Mouse (Mus musculus) cerebellum, adult 2 months (tissue): ENCODE results near the gene Stxbp6. TPM values are rescaled to one million over a fixed set of nuclear protein-coding genes. Genes with fewer than 3 reads are reported as not detected.
A peak's percentile ranks its signal among the peaks of the same experiment; 100 is the strongest.

Experiments used
- DNase-seq, 2 experiments: peaks; one replicate each; pipeline ENCODE4 v3.0.0; 2021
- H3K27ac ChIP-seq: fragments of 200-500 bp; 2 replicates; pipeline ENCODE4 v1.5.1; 2012; ENCODE audit warnings: low read length, control low read depth, inconsistent platforms; ENCODE audit not compliant: insufficient read depth
- H3K27me3 ChIP-seq: fragments of 200-500 bp; 2 replicates; pipeline ENCODE4 v1.6.1; 2012; ENCODE audit warnings: inconsistent platforms, mild to moderate bottlenecking, low read length, moderate library complexity; ENCODE audit not compliant: control insufficient read depth, insufficient read depth
- H3K4me1 ChIP-seq: fragments of 200-500 bp; 2 replicates; pipeline ENCODE4 v1.6.1; 2011; ENCODE audit warnings: low read length; ENCODE audit not compliant: control insufficient read depth, insufficient read depth
- H3K4me3 ChIP-seq: fragments of 200-500 bp; replicated peaks from 2 replicates; pipeline ENCODE3; 2011; ENCODE audit warnings: mild to moderate bottlenecking, low read depth, low read length, control low read depth; ENCODE audit not compliant: insufficient read depth
- CTCF ChIP-seq: fragments of 200-500 bp; IDR thresholded peaks from 2 replicates; pipeline ENCODE4 v1.5.1; 2011; ENCODE audit warnings: low read depth, mild to moderate bottlenecking, control low read depth, low read length, moderate library complexity, borderline replicate concordance; ENCODE audit not compliant: insufficient read depth
- POLR2A ChIP-seq: fragments of 200-500 bp; IDR thresholded peaks from 2 replicates; pipeline ENCODE4 v1.6.1; 2011; ENCODE audit warnings: low read length, control low read depth, borderline replicate concordance; ENCODE audit not compliant: insufficient read depth
- WGBS: fragments of 180-500 bp; shearing (Covaris S2); methylation state at CpG from one replicate; pipeline ENCODE4 v1.1.7; 2018; 5-methylcytosine and 5-hydroxymethylcytosine counted together
- polyA plus RNA-seq: library from polyadenylated mRNA; depleted of rRNA; stranded (reverse); fragments of >200 nt; gene quantifications from 2 replicates; pipeline ENCODE4 v1.2.3, GENCODE M21; 2012

Stxbp6 gene
- polyA plus RNA-seq, 1 experiment = 26.5 TPM

DNA sequence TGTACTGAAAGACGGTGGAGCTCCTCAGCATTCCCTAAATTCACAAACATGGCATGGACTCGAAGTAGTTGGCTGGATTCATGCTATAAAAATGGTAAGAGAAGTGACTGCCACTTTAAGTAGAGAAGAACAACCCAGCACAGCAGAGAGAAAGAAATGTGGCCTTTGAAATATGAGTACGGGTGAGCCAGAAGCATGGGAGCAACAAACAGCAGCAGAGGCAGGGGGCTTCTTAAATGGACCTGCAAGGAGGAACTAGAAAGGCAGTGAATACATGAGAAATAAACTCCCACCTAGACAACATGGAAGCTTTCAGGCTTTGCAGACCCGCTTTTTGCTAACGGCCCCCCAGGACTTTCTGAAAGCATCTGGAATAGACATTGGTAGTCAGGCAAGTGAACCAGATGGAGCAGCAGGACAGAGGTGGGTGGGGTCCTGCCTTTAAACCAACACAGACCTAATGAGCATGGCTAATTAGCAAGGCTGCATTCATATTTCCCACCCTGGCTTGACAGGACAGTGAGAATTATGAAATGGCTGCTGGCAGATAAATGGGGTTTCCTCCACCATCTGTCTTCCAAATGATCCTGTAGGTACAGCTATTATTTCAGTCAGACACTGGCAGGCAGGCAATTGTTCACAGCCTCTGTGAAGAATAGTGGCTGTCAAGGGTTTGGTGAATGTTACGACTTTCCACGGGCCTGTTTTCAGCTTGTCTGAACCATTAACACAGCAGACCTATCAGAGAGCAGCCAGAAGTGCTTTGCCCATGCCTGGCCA, 234.7 kb downstream of the Stxbp6 start:
- WGBS = 18% methylated on average over 7 of the region's 7 CpGs
- no peak overlapping the region for H3K4me3 ChIP-seq
- H3K27ac ChIP-seq = no peak overlapping the region

GRCm38 (mm10) chr12:44835879-44836467, 238.5 kb downstream of the Stxbp6 start:
- Histone ChIP-seq H3K4me1 (no peaks in the 10 kb centered on the region), H3K27ac (no peak overlapping the region), H3K27me3 (no peaks in the 10 kb centered on the region), H3K4me3 (no peak overlapping the region)
- 4% methylated on average over 1 of the region's 1 CpGs for WGBS
- TF ChIP-seq CTCF (no peak), POLR2A (no peak)
- DNase-seq = peak in 1 of 2 experiments; percentile 15

More for the DNA sequence above, 234.7 kb downstream of the Stxbp6 start:
- Histone ChIP-seq H3K4me1 (no peaks in the 10 kb centered on the region), H3K27me3 (no peaks in the 10 kb centered on the region)
- DNase-seq = peak in 1 of 2 experiments; percentile 6
- TF ChIP-seq POLR2A (no peak), CTCF (no peak)

DNA sequence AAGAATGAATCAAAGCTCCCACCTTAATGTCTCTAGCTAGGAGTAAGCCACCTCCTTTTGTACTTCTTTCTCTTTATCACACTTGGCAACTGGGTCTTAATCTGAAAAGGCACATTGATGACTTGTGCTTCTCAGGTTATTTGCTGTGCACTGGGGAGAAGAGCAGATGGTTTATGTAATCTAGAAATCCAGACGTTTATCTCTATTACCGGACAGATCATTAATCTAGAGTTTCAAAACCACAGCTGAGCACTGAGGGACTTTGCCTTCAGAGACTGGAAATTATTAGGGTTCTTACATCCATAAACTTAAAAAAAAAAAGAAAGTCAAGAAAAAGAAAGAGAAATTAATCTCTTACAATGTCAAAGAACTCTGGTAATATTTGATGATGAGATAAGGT, 262.6 kb downstream of the Stxbp6 start:
- H3K27me3 ChIP-seq = no peaks in the 10 kb centered on the region
- no peak for DNase-seq
- H3K4me1 ChIP-seq = no peaks in the 10 kb centered on the region
- H3K27ac ChIP-seq = no peak overlapping the region
- TF ChIP-seq CTCF (no peak), POLR2A (no peak)
- no peak overlapping the region for H3K4me3 ChIP-seq
- WGBS = 71% methylated on average over 2 of the region's 2 CpGs

DNA sequence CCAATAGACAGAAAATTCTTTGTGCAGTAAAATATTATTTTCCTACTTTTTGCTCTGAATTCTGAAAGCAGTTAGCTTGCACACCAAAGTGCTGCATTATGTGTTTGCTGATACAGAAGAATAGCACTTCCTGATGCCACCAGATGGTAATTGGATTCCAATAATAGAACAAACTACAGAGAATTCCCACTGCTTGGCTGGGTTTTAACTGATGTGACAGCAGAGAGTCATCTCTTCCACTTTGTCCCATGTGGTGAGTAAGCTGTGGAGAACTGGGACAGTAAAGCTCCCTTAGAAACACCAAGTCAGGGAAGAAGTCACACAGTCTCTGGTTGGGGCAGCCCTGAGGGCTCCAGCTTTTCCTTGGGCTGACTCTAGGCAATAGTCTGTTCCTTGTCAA, 270.3 kb downstream of the Stxbp6 start:
- no peak overlapping the region for H3K4me3 ChIP-seq
- H3K27ac ChIP-seq = no peak overlapping the region
- no peak for TF ChIP-seq POLR2A
- TF ChIP-seq CTCF = no peak
- DNase-seq = peak; percentile 3 to 4
- no peaks in the 10 kb centered on the region; the same call in 1 of the 2 replicates for H3K27me3 ChIP-seq
- H3K4me1 ChIP-seq = no peaks in the 10 kb centered on the region
